Mouse (Mus musculus): Measurements from ENCODE around the gene Fmn2. TPM values are rescaled to one million over a fixed set of nuclear protein-coding genes. Genes with fewer than 3 reads are reported as not detected.

The Fmn2 gene
- polyA plus RNA-seq, 1 experiment from 2014 or later: 0.34 TPM

- ATAC-seq (replicated peaks; ENCODE audit: insufficient number of reproducible peaks, insufficient read depth, low FRiP score, low read depth): no peak
- Histone ChIP-seq H3K27me3 (no peaks in the 10 kb centered on the region), H3K36me3 (no peaks in the 10 kb centered on the region), H3K9me3 (replicated peaks) (no peaks in the 10 kb centered on the region), H3K4me3 (no peak overlapping the region), H3K9ac (no peak overlapping the region), H3K4me2 (no peak overlapping the region), H3K27ac (no peak overlapping the region), H3K4me1 (replicated peaks) (no peaks in the 10 kb centered on the region)
- WGBS: 80% methylated on average over 8 of the region's 8 CpGs
Observed at GRCm38 (mm10) chr1:174670846-174671245, 169.2 kb downstream of the Fmn2 start.

GRCm38 (mm10) chr1:174674586-174674985, 173.0 kb downstream of the Fmn2 start:
- Histone ChIP-seq H3K9ac (no peak overlapping the region), H3K4me3 (no peak overlapping the region), H3K27me3 (no peaks in the 10 kb centered on the region), H3K27ac (no peak overlapping the region), H3K4me2 (no peak overlapping the region), H3K9me3 (replicated peaks) (no peaks in the 10 kb centered on the region), H3K36me3 (no peaks in the 10 kb centered on the region), H3K4me1 (replicated peaks) (no peaks in the 10 kb centered on the region)
- 56% methylated on average over 8 of the region's 8 CpGs for WGBS
- no peak for ATAC-seq (replicated peaks; ENCODE audit: insufficient number of reproducible peaks, insufficient read depth, low FRiP score, low read depth)

- no peak overlapping the region for H3K27ac ChIP-seq
- H3K9ac ChIP-seq: no peak overlapping the region
- H3K36me3 ChIP-seq: no peaks in the 10 kb centered on the region
- ATAC-seq (replicated peaks; ENCODE audit: insufficient number of reproducible peaks, insufficient read depth, low FRiP score, low read depth): no peak
- no peak overlapping the region for H3K4me3 ChIP-seq
- no peaks in the 10 kb centered on the region for H3K4me1 ChIP-seq (replicated peaks)
- no peaks in the 10 kb centered on the region for H3K27me3 ChIP-seq
- WGBS: 75% methylated on average over 6 of the region's 6 CpGs
- no peak overlapping the region for H3K4me2 ChIP-seq
- H3K9me3 ChIP-seq (replicated peaks): no peaks in the 10 kb centered on the region
Observed at GRCm38 (mm10) chr1:174675316-174675715, 173.7 kb downstream of the Fmn2 start.

GRCm38 (mm10) chr1:174676187-174676586, 174.6 kb downstream of the Fmn2 start:
- 77% methylated on average over 3 of the region's 3 CpGs for WGBS
- ATAC-seq (replicated peaks; ENCODE audit: insufficient number of reproducible peaks, insufficient read depth, low FRiP score, low read depth): no peak
- H3K27ac ChIP-seq: no peak overlapping the region

GRCm38 (mm10) chr1:174677211-174677610, 175.6 kb downstream of the Fmn2 start:
- Histone ChIP-seq H3K27me3 (no peaks in the 10 kb centered on the region), H3K9me3 (replicated peaks) (no peaks in the 10 kb centered on the region), H3K4me2 (no peak overlapping the region), H3K4me1 (replicated peaks) (no peaks in the 10 kb centered on the region), H3K4me3 (no peak overlapping the region), H3K36me3 (no peaks in the 10 kb centered on the region), H3K9ac (no peak overlapping the region), H3K27ac (no peak overlapping the region)
- 26% methylated on average over 4 of the region's 4 CpGs for WGBS
- no peak for ATAC-seq (replicated peaks; ENCODE audit: insufficient number of reproducible peaks, insufficient read depth, low FRiP score, low read depth)

More at GRCm38 (mm10) chr1:174676187-174676586, 174.6 kb downstream of the Fmn2 start:
- Histone ChIP-seq H3K4me2 (no peak overlapping the region), H3K9ac (no peak overlapping the region), H3K4me1 (replicated peaks) (no peaks in the 10 kb centered on the region), H3K4me3 (no peak overlapping the region), H3K27me3 (no peaks in the 10 kb centered on the region), H3K36me3 (no peaks in the 10 kb centered on the region), H3K9me3 (replicated peaks) (no peaks in the 10 kb centered on the region)

- ATAC-seq (replicated peaks; ENCODE audit: insufficient number of reproducible peaks, insufficient read depth, low FRiP score, low read depth): no peak
Observed at GRCm38 (mm10) chr1:174689301-174689700, 187.7 kb downstream of the Fmn2 start.

GRCm38 (mm10) chr1:174700871-174701270, 199.2 kb downstream of the Fmn2 start:
- no peak overlapping the region for H3K4me3 ChIP-seq
- H3K9me3 ChIP-seq (replicated peaks): no peaks in the 10 kb centered on the region
- WGBS: 86% methylated on average over 5 of the region's 5 CpGs
- H3K36me3 ChIP-seq: no peaks in the 10 kb centered on the region
- no peak overlapping the region for H3K9ac ChIP-seq
- ATAC-seq (replicated peaks; ENCODE audit: insufficient number of reproducible peaks, insufficient read depth, low FRiP score, low read depth): no peak
- no peak overlapping the region for H3K4me2 ChIP-seq
- no peaks in the 10 kb centered on the region for H3K4me1 ChIP-seq (replicated peaks)
- no peak overlapping the region for H3K27ac ChIP-seq
- no peaks in the 10 kb centered on the region for H3K27me3 ChIP-seq

More at GRCm38 (mm10) chr1:174689301-174689700, 187.7 kb downstream of the Fmn2 start:
- no peak overlapping the region for H3K4me3 ChIP-seq
- no peak overlapping the region for H3K9ac ChIP-seq
- no peaks in the 10 kb centered on the region for H3K36me3 ChIP-seq
- 65% methylated on average over 2 of the region's 2 CpGs for WGBS
- no peaks in the 10 kb centered on the region for H3K9me3 ChIP-seq (replicated peaks)
- no peak overlapping the region for H3K27ac ChIP-seq
- H3K4me1 ChIP-seq (replicated peaks): no peaks in the 10 kb centered on the region
- no peaks in the 10 kb centered on the region for H3K27me3 ChIP-seq
- no peak overlapping the region for H3K4me2 ChIP-seq

- Histone ChIP-seq H3K27ac (no peak overlapping the region), H3K4me2 (no peak overlapping the region), H3K9me3 (replicated peaks) (no peaks in the 10 kb centered on the region), H3K36me3 (no peaks in the 10 kb centered on the region), H3K27me3 (no peaks in the 10 kb centered on the region), H3K4me1 (replicated peaks) (no peaks in the 10 kb centered on the region), H3K9ac (no peak overlapping the region), H3K4me3 (no peak overlapping the region)
- 70% methylated on average over 5 of the region's 5 CpGs for whole genome bisulfite sequencing
- ATAC-seq (replicated peaks; ENCODE audit: insufficient number of reproducible peaks, insufficient read depth, low FRiP score, low read depth): no peak
Observed at GRCm38 (mm10) chr1:174701835-174702234, 200.2 kb downstream of the Fmn2 start.

GRCm38 (mm10) chr1:174703909-174704308, 202.3 kb downstream of the Fmn2 start:
- Histone ChIP-seq H3K27me3 (no peaks in the 10 kb centered on the region), H3K4me3 (no peak overlapping the region), H3K9ac (no peak overlapping the region), H3K4me1 (replicated peaks) (no peaks in the 10 kb centered on the region), H3K9me3 (replicated peaks) (no peaks in the 10 kb centered on the region), H3K36me3 (no peaks in the 10 kb centered on the region), H3K4me2 (no peak overlapping the region), H3K27ac (no peak overlapping the region)
- WGBS: 80% methylated on average over 1 of the region's 1 CpGs
- ATAC-seq (replicated peaks; ENCODE audit: insufficient number of reproducible peaks, insufficient read depth, low FRiP score, low read depth): no peak

- Histone ChIP-seq H3K9ac (no peak overlapping the region), H3K4me2 (no peak overlapping the region), H3K36me3 (no peaks in the 10 kb centered on the region), H3K27me3 (no peaks in the 10 kb centered on the region), H3K4me3 (no peak overlapping the region), H3K27ac (no peak overlapping the region), H3K9me3 (replicated peaks) (no peaks in the 10 kb centered on the region), H3K4me1 (replicated peaks) (no peaks in the 10 kb centered on the region)
- 90% methylated on average over 12 of the region's 12 CpGs for WGBS
- ATAC-seq (replicated peaks; ENCODE audit: insufficient number of reproducible peaks, insufficient read depth, low FRiP score, low read depth): no peak
Observed at GRCm38 (mm10) chr1:174719729-174720458, 218.3 kb downstream of the Fmn2 start.

GRCm38 (mm10) chr1:174728771-174729170, 227.1 kb downstream of the Fmn2 start:
- no peak for ATAC-seq (replicated peaks; ENCODE audit: insufficient number of reproducible peaks, insufficient read depth, low FRiP score, low read depth)
- H3K4me1 ChIP-seq (replicated peaks): no peaks in the 10 kb centered on the region
- 69% methylated on average over 3 of the region's 3 CpGs for WGBS
- no peaks in the 10 kb centered on the region for H3K27me3 ChIP-seq
- H3K9ac ChIP-seq: no peak overlapping the region
- H3K36me3 ChIP-seq: no peaks in the 10 kb centered on the region
- no peaks in the 10 kb centered on the region for H3K9me3 ChIP-seq (replicated peaks)
- no peak overlapping the region for H3K4me2 ChIP-seq
- no peak overlapping the region for H3K27ac ChIP-seq
- no peak overlapping the region for H3K4me3 ChIP-seq

- no peak for ATAC-seq (replicated peaks; ENCODE audit: insufficient number of reproducible peaks, insufficient read depth, low FRiP score, low read depth)
- Histone ChIP-seq H3K9ac (no peak overlapping the region), H3K9me3 (replicated peaks) (no peaks in the 10 kb centered on the region), H3K4me2 (no peak overlapping the region), H3K4me1 (replicated peaks) (no peaks in the 10 kb centered on the region), H3K4me3 (no peak overlapping the region), H3K36me3 (no peaks in the 10 kb centered on the region), H3K27ac (no peak overlapping the region), H3K27me3 (no peaks in the 10 kb centered on the region)
- WGBS: 64% methylated on average over 6 of the region's 6 CpGs
Observed at GRCm38 (mm10) chr1:174732715-174733114, 231.1 kb downstream of the Fmn2 start.

Measured in heart, embryonic 15.5 days (tissue).